Mouse (Mus musculus) olfactory bulb, adult 2 months (tissue): ENCODE results near the gene Rps11.

Experiments used
- CTCF ChIP-seq: fragments of 200-500 bp; IDR thresholded peaks from 2 replicates; pipeline ENCODE4 v1.5.1; 2012; ENCODE audit warnings: low read depth, mild to moderate bottlenecking, low read length, moderate library complexity; ENCODE audit not compliant: insufficient read depth
- POLR2A ChIP-seq: fragments of 200-500 bp; IDR thresholded peaks from 2 replicates; pipeline ENCODE4 v1.6.1; 2012; ENCODE audit warnings: mild to moderate bottlenecking, low read depth, low read length, moderate library complexity; ENCODE audit not compliant: insufficient read depth

- no peak for TF ChIP-seq CTCF
- no peak for TF ChIP-seq POLR2A
These were observed 34.8 kb upstream of the Rps11 start for GRCm38 (mm10) chr7:45158991-45159390.
